Mouse (Mus musculus): ENCODE measurements around the gene Ext2. TPM values are rescaled to one million over a fixed set of nuclear protein-coding genes. Genes with fewer than 3 reads are reported as not detected.

Gene Ext2
- polyA plus RNA-seq, 1 experiment from 2014 or later = 22.6 TPM

- Histone ChIP-seq H3K4me1 (ENCODE audit: insufficient read depth) (peaks cover 9% of the 10 kb centered on the region), H3K9me3 (ENCODE audit: low read length) (no peaks in the 10 kb centered on the region), H3K36me3 (replicated peaks; ENCODE audit: insufficient read depth, low read length) (no peaks in the 10 kb centered on the region), H3K9ac (replicated peaks) (no peak overlapping the region), H3K4me3 (ENCODE audit: low read depth, low read length) (no peak overlapping the region), H3K27ac (ENCODE audit: low read depth) (peak overlapping the region; percentile 68), H3K4me2 (ENCODE audit: low read depth, low read length) (0 out of 2 replicates have a peak overlapping the region, but pooled peaks have one; percentile 2), H3K27me3 (ENCODE audit: insufficient read depth, low read length) (no peaks in the 10 kb centered on the region)
- TF ChIP-seq CTCF (IDR thresholded peaks at IDR 0.05; ENCODE audit: low read depth) (no peak), EP300 (IDR thresholded peaks at IDR 0.05; ENCODE audit: low read depth) (no peak)
- ATAC-seq (no peak), DNase-seq (no peak)
- 63% methylated on average over 9 of the region's 9 CpGs for WGBS (ENCODE audit: insufficient replicate concordance)
Measured at GRCm38 (mm10) chr2:93745741-93746140, 76.6 kb downstream of the Ext2 start.

GRCm38 (mm10) chr2:93744346-93745229, 77.8 kb downstream of the Ext2 start:
- Histone ChIP-seq H3K9ac (replicated peaks) (no peak overlapping the region), H3K9me3 (ENCODE audit: low read length) (no peaks in the 10 kb centered on the region), H3K36me3 (replicated peaks; ENCODE audit: insufficient read depth, low read length) (no peaks in the 10 kb centered on the region), H3K4me3 (ENCODE audit: low read depth, low read length) (no peak overlapping the region), H3K4me2 (ENCODE audit: low read depth, low read length) (no peak overlapping the region), H3K4me1 (ENCODE audit: insufficient read depth) (peaks cover 9% of the 10 kb centered on the region), H3K27me3 (ENCODE audit: insufficient read depth, low read length) (no peaks in the 10 kb centered on the region), H3K27ac (ENCODE audit: low read depth) (no peak overlapping the region)
- no peak for DNase-seq
- 63% methylated on average over 11 of the region's 11 CpGs for WGBS (ENCODE audit: insufficient replicate concordance)
- TF ChIP-seq EP300 (IDR thresholded peaks at IDR 0.05; ENCODE audit: low read depth) = no peak
- peak; percentile 40 for TF ChIP-seq CTCF (IDR thresholded peaks at IDR 0.05; ENCODE audit: low read depth)
- ATAC-seq = peak; percentile 39; the same call in 1 of the 2 replicates

GRCm38 (mm10) chr2:93741700-93742099, 80.7 kb downstream of the Ext2 start:
- DNase-seq (no peak), ATAC-seq (no peak)
- H3K9ac ChIP-seq (replicated peaks) = no peak overlapping the region
- no peaks in the 10 kb centered on the region for H3K27me3 ChIP-seq (ENCODE audit: insufficient read depth, low read length)
- H3K36me3 ChIP-seq (replicated peaks; ENCODE audit: insufficient read depth, low read length) = 0 out of 2 replicates have a peak, but pooled peaks cover 2% of the 10 kb centered on the region
- peaks cover 13% of the 10 kb centered on the region for H3K4me1 ChIP-seq (ENCODE audit: insufficient read depth)
- no peaks in the 10 kb centered on the region for H3K9me3 ChIP-seq (ENCODE audit: low read length)
- H3K27ac ChIP-seq (ENCODE audit: low read depth) = no peak overlapping the region
- no peak overlapping the region for H3K4me3 ChIP-seq (ENCODE audit: low read depth, low read length)
- WGBS (ENCODE audit: insufficient replicate concordance) = 70% methylated on average over 7 of the region's 7 CpGs
- TF ChIP-seq CTCF (IDR thresholded peaks at IDR 0.05; ENCODE audit: low read depth) = no peak
- TF ChIP-seq EP300 (IDR thresholded peaks at IDR 0.05; ENCODE audit: low read depth) = no peak
- H3K4me2 ChIP-seq (ENCODE audit: low read depth, low read length) = no peak overlapping the region

GRCm38 (mm10) chr2:93739044-93739569, 83.3 kb downstream of the Ext2 start:
- Histone ChIP-seq H3K27ac (ENCODE audit: low read depth) (peak overlapping the region; percentile 39), H3K4me3 (ENCODE audit: low read depth, low read length) (no peak overlapping the region), H3K9me3 (ENCODE audit: low read length) (no peaks in the 10 kb centered on the region), H3K4me1 (ENCODE audit: insufficient read depth) (peaks cover 4% of the 10 kb centered on the region; the same call in 1 of the 2 replicates), H3K36me3 (replicated peaks; ENCODE audit: insufficient read depth, low read length) (0 out of 2 replicates have a peak, but pooled peaks cover 5% of the 10 kb centered on the region), H3K9ac (replicated peaks) (no peak overlapping the region; the same call in 1 of the 2 replicates), H3K4me2 (ENCODE audit: low read depth, low read length) (0 out of 2 replicates have a peak overlapping the region, but pooled peaks have one; percentile 29), H3K27me3 (ENCODE audit: insufficient read depth, low read length) (no peaks in the 10 kb centered on the region)
- WGBS (ENCODE audit: insufficient replicate concordance) = 48% methylated on average over 5 of the region's 5 CpGs
- ATAC-seq (peak; percentile 53; the same call in 1 of the 2 replicates), DNase-seq (no peak)
- TF ChIP-seq CTCF (IDR thresholded peaks at IDR 0.05; ENCODE audit: low read depth) = no peak

- Histone ChIP-seq H3K27ac (ENCODE audit: low read depth) (no peak overlapping the region), H3K4me1 (ENCODE audit: insufficient read depth) (peaks cover 4% of the 10 kb centered on the region; the same call in 1 of the 2 replicates), H3K9me3 (ENCODE audit: low read length) (no peaks in the 10 kb centered on the region), H3K4me3 (ENCODE audit: low read depth, low read length) (no peak overlapping the region), H3K36me3 (replicated peaks; ENCODE audit: insufficient read depth, low read length) (0 out of 2 replicates have a peak, but pooled peaks cover 8% of the 10 kb centered on the region), H3K9ac (replicated peaks) (no peak overlapping the region), H3K4me2 (ENCODE audit: low read depth, low read length) (no peak overlapping the region), H3K27me3 (ENCODE audit: insufficient read depth, low read length) (no peaks in the 10 kb centered on the region)
- no peak for DNase-seq
- 81% methylated on average over 8 of the region's 8 CpGs for WGBS (ENCODE audit: insufficient replicate concordance)
- no peak for ATAC-seq
- no peak for TF ChIP-seq CTCF (IDR thresholded peaks at IDR 0.05; ENCODE audit: low read depth)
- no peak for TF ChIP-seq EP300 (IDR thresholded peaks at IDR 0.05; ENCODE audit: low read depth)
Measured at GRCm38 (mm10) chr2:93737146-93737545, 85.2 kb downstream of the Ext2 start.

- H3K4me1 ChIP-seq (ENCODE audit: insufficient read depth) = no peaks in the 10 kb centered on the region
- WGBS (ENCODE audit: insufficient replicate concordance) = 80% methylated on average over 7 of the region's 7 CpGs
- TF ChIP-seq EP300 (IDR thresholded peaks at IDR 0.05; ENCODE audit: low read depth) = no peak
- no peak for TF ChIP-seq CTCF (IDR thresholded peaks at IDR 0.05; ENCODE audit: low read depth)
- H3K4me3 ChIP-seq (ENCODE audit: low read depth, low read length) = no peak overlapping the region
- DNase-seq (no peak), ATAC-seq (no peak)
- H3K9ac ChIP-seq (replicated peaks) = no peak overlapping the region
- H3K27me3 ChIP-seq (ENCODE audit: insufficient read depth, low read length) = no peaks in the 10 kb centered on the region
- H3K4me2 ChIP-seq (ENCODE audit: low read depth, low read length) = no peak overlapping the region
- peaks cover 8% of the 10 kb centered on the region; the same call in 1 of the 2 replicates for H3K36me3 ChIP-seq (replicated peaks; ENCODE audit: insufficient read depth, low read length)
- H3K27ac ChIP-seq (ENCODE audit: low read depth) = no peak overlapping the region
- no peaks in the 10 kb centered on the region for H3K9me3 ChIP-seq (ENCODE audit: low read length)
Measured at GRCm38 (mm10) chr2:93732658-93733057, 89.7 kb downstream of the Ext2 start.

All from liver, postnatal 0 days (tissue).